Mouse (Mus musculus) embryonic fibroblast, embryonic 13.5 days (primary cell): ENCODE data around the gene Pmpca.
A peak's percentile ranks its signal among the peaks of the same experiment; 100 is the strongest.

Experiments used
- CTCF ChIP-seq: IDR thresholded peaks from 2 replicates; pipeline ENCODE4 v1.5.1; 2011; ENCODE audit warnings: mild to moderate bottlenecking, control low read depth, low read length, moderate library complexity, borderline replicate concordance; ENCODE audit not compliant: insufficient read depth
- POLR2A ChIP-seq: IDR thresholded peaks from 2 replicates; pipeline ENCODE4 v1.6.1; 2011; ENCODE audit warnings: low read depth, mild to moderate bottlenecking, control low read depth, low read length, moderate library complexity

DNA sequence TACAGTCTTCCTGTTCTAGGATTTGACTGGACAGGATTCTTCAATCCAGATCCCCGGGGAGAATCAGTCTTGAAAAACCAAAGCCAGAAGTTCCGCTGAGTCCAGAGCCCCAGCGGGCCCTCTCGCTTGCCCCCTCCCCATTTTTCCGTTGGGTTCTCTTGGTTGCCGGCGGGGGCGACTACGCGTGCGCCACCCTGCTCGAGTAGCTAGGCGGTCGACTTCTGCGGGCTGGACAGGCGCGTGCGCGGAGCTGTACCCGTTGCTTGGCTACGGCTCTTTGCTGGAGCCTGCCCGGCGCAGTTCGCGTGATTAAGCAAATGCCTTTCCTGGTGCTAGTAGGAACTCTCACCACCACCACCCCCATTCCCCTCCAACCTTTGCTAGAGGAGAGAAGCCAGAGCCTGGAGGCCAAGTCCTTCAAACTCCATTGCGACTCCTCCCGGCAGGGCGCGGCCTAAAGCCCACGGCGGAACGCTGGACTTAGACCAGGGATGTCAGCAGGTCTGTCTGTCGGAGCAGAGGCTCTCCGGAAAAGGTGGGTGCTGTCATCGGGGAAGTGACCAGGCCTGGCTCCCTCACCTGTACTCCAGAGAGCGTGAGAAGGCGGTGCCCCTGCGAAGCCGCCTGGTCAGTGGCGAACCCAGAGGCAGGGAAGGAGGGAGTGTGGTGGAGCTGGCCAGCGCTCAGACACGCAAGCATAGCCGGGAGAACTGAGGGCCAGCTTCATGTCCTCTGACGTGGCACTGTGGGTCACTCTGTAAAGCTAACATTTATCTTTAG is 56.7 kb downstream of the Pmpca start:
- TF ChIP-seq POLR2A = peak; percentile 73
- TF ChIP-seq CTCF = no peak
